Mouse (Mus musculus): ENCODE results near the gene Gm3233. TPM values are rescaled to one million over a fixed set of nuclear protein-coding genes. Genes with fewer than 3 reads are reported as not detected.
"Not testable (repeated sequence)": the region's sequence is repeated elsewhere in the genome, so short reads cannot be mapped to it uniquely, and the experiment has no call there.

Gene Gm3233
- total RNA-seq (2022) = not detected

- DNase-seq (ENCODE audit: low spot score in 2 of 2) = not testable (repeated sequence)
Observed at GRCm38 (mm10) chr10:77759582-77759981, at the start of gene Gm3233. Gene Gm3233, minus strand, starts transcription at chr10:77759682.

- DNase-seq (ENCODE audit: low spot score in 2 of 2) = no peak
Observed at GRCm38 (mm10) chr10:77804095-77804494, 44.6 kb upstream of the Gm3233 start.

GRCm38 (mm10) chr10:77798921-77799508 is 39.5 kb upstream of the Gm3233 start, which contains the start of gene Gm19668:
Gene Gm19668, minus strand, starts transcription at chr10:77799133.
- DNase-seq (ENCODE audit: low spot score in 2 of 2) = no peak

GRCm38 (mm10) chr10:77798164-77798920 is 38.9 kb upstream of the Gm3233 start:
- not testable (repeated sequence) for DNase-seq (ENCODE audit: low spot score in 2 of 2)

GRCm38 (mm10) chr10:77797677-77798076 is 38.2 kb upstream of the Gm3233 start:
- DNase-seq (ENCODE audit: low spot score in 2 of 2) = no peak

GRCm38 (mm10) chr10:77794976-77795375 is 35.5 kb upstream of the Gm3233 start, which contains the start of gene Gm9639:
Gene Gm9639, minus strand, starts transcription at chr10:77795076.
- DNase-seq (ENCODE audit: low spot score in 2 of 2) = no peak

GRCm38 (mm10) chr10:77788621-77789020 is 29.1 kb upstream of the Gm3233 start:
- DNase-seq (ENCODE audit: low spot score in 2 of 2) = no peak

GRCm38 (mm10) chr10:77787876-77788275 is 28.4 kb upstream of the Gm3233 start, which contains the start of gene Gm7137:
Gene Gm7137, minus strand, starts transcription at chr10:77788200.
- DNase-seq (ENCODE audit: low spot score in 2 of 2) = not testable (repeated sequence)

- not testable (repeated sequence) for DNase-seq (ENCODE audit: low spot score in 2 of 2)
Observed at GRCm38 (mm10) chr10:77783396-77783795, 23.9 kb upstream of the Gm3233 start.

- DNase-seq (ENCODE audit: low spot score in 2 of 2) = not testable (repeated sequence)
Observed at GRCm38 (mm10) chr10:77782442-77782841, 23.0 kb upstream of the Gm3233 start, which contains the start of gene Gm3250. Gene Gm3250, minus strand, starts transcription at chr10:77782542.

GRCm38 (mm10) chr10:77776844-77777243 is 17.4 kb upstream of the Gm3233 start, which contains the start of gene Gm7138:
Gene Gm7138, minus strand, starts transcription at chr10:77776944.
- not testable (repeated sequence) for DNase-seq (ENCODE audit: low spot score in 2 of 2)

GRCm38 (mm10) chr10:77772142-77772541 is 12.7 kb upstream of the Gm3233 start:
- DNase-seq (ENCODE audit: low spot score in 2 of 2) = not testable (repeated sequence)

- DNase-seq (ENCODE audit: low spot score in 2 of 2) = not testable (repeated sequence)
Observed at GRCm38 (mm10) chr10:77771225-77771624, 11.7 kb upstream of the Gm3233 start, which contains the start of gene Gm3238. Gene Gm3238, minus strand, starts transcription at chr10:77771325.

GRCm38 (mm10) chr10:77769727-77770126 is 10.2 kb upstream of the Gm3233 start:
- DNase-seq (ENCODE audit: low spot score in 2 of 2) = no peak

GRCm38 (mm10) chr10:77753448-77753847 is 6.0 kb downstream of the Gm3233 start:
- no peak for DNase-seq (ENCODE audit: low spot score in 2 of 2)

GRCm38 (mm10) chr10:77752312-77752711 is 7.2 kb downstream of the Gm3233 start:
- DNase-seq (ENCODE audit: low spot score in 2 of 2) = not testable (repeated sequence)

GRCm38 (mm10) chr10:77751254-77751653 is 8.2 kb downstream of the Gm3233 start, which contains the start of gene Gm9736:
Gene Gm9736, minus strand, starts transcription at chr10:77751354.
- DNase-seq (ENCODE audit: low spot score in 2 of 2) = not testable (repeated sequence)

- not testable (repeated sequence) for DNase-seq (ENCODE audit: low spot score in 2 of 2)
Observed at GRCm38 (mm10) chr10:77750686-77751085, 8.8 kb downstream of the Gm3233 start.

GRCm38 (mm10) chr10:77741924-77742688 is 17.4 kb downstream of the Gm3233 start, which contains the start of gene Gm18596:
Gene Gm18596, minus strand, starts transcription at chr10:77742638.
- not testable (repeated sequence) for DNase-seq (ENCODE audit: low spot score in 2 of 2)

GRCm38 (mm10) chr10:77738929-77739328 is 20.6 kb downstream of the Gm3233 start:
- DNase-seq (ENCODE audit: low spot score in 2 of 2) = no peak

GRCm38 (mm10) chr10:77735928-77736327 is 23.6 kb downstream of the Gm3233 start:
- no peak for DNase-seq (ENCODE audit: low spot score in 2 of 2)
